Mouse (Mus musculus) liver, adult (tissue): ENCODE measurements around the gene Rbm43.

Source experiments
- GATA4 ChIP-seq: IDR thresholded peaks from 2 replicates; pipeline ENCODE4 v1.6.1; 2014; ENCODE audit warnings: mild to moderate bottlenecking, low read length; ENCODE audit not compliant: insufficient replicate concordance

The Rbm43 gene

DNA sequence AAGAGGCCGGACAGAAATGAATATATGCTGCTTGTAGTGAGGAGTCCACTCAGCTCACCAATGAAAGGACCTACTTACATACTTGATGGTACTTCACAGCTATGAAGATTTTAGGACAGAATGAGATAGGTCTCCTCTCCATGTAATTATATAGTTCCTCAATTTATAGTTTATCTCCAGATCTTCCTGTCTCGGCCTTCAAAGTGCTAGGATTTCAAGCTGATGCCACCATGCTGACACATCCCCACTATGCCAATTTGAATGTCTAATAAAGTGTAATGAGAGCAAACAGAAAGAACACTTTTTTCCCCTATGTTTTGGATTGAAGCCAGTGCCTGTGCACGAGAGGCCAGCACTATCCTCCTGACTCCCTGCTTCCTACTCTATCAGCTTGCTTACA is 1.6 kb upstream of the Rbm43 start:
- no peak for TF ChIP-seq GATA4

DNA sequence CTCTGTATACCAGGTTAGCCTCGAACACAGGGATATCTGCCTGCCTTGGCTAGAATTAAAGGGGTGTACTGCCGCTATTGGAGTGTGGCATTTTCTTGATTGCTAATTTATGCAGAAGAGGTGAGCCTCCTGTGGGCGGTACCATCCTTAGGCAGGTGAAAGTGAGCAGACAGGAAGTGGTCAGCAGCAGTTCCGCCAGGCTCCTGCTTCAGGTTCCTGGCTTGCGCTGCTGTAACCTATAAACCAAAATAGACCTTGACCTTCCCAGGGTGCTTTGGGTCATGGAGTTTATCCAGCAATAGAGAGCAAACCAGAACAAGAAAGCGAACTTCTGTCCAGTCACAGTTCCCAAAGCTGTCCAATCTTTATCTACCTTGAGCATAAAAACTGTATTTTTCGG is 958 bp upstream of the Rbm43 start:
- no peak for TF ChIP-seq GATA4

GRCm38 (mm10) chr2:51933341-51934134 is 1.4 kb downstream of the Rbm43 start:
- TF ChIP-seq GATA4 = no peak

- no peak for TF ChIP-seq GATA4
These were observed 3.7 kb downstream of the Rbm43 start for GRCm38 (mm10) chr2:51931241-51931640.

- no peak for TF ChIP-seq GATA4
These were observed 19.9 kb downstream of the Rbm43 start for GRCm38 (mm10) chr2:51914944-51915680.

- no peak for TF ChIP-seq GATA4
These were observed 20.4 kb downstream of the Rbm43 start for GRCm38 (mm10) chr2:51914532-51914931.

DNA sequence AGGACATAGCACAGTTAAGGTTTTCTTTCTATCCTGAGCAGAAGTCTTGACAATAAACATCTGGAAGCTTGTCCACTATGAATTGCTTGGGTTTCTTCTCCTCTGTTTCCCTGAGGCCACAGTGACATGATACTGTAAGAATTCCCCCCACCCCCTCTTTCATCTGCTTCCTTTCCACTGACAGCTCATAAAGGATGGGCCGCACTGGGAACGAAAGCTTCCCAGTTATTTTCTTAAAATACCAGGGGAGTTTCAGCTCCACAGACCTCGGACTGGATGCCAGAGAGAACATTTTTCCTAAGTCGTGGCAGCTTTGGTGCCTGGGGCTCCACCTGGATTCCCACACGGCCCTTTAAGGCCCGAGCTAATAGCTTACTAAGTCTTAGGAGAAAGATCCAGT is 22.2 kb downstream of the Rbm43 start:
- no peak for TF ChIP-seq GATA4

- TF ChIP-seq GATA4 = no peak
These were observed 23.1 kb downstream of the Rbm43 start for GRCm38 (mm10) chr2:51911864-51912263.

DNA sequence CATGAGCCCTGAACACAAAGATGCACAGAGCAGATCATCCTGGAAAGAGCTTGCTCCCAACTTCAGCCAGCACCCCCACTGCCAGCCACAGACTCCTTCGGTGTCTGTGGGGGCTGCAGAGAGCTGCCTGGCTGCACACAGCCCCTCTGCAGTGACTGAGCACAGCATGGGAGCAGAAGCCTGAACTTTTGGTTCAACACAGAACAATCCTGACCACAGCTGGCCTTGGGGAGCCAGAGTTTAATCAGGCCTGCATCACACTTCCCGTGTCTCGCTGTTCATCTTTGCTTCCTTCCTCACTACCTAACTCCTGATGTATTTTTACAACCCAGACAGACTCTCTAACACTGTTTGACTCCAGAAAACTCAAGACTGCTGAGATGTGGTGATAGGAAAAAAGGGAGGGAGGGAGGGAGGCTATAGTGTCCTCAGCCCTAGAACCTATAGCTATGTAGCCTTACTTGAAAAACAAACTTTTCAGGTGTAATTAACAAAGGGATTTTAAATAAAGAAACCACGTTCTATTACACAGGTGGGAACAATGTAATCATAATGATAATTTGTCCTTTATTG is 27.3 kb downstream of the Rbm43 start:
- no peak for TF ChIP-seq GATA4

- TF ChIP-seq GATA4 = no peak
These were observed 29.3 kb downstream of the Rbm43 start for GRCm38 (mm10) chr2:51905637-51906036.

- TF ChIP-seq GATA4 = no peak
These were observed 42.5 kb downstream of the Rbm43 start for GRCm38 (mm10) chr2:51892411-51892901.

DNA sequence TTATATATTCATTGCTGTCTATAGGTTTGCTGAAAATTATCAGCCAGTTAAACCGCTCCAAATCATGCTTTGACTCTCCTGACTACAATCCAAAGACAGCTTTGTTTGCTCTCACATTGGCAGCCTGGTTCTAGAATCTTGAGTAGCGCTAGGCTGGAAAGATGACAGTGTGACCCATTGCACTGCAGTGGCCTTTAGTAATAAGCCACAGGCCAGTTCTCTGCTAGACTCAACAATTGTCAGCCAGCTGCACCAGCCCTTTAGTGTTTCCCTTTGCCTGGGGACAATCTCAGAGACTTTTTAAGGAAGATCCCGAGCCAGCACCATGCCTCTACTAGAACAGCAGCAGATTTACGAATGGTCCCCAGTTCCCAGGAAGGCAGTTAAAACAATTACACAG is 44.0 kb downstream of the Rbm43 start:
- no peak for TF ChIP-seq GATA4

- no peak for TF ChIP-seq GATA4
These were observed 54.8 kb downstream of the Rbm43 start for GRCm38 (mm10) chr2:51880143-51880542.
